Mouse (Mus musculus) heart, postnatal 10 days (tissue): Measurements from ENCODE around the gene Pard3b. TPM values are rescaled to one million over a fixed set of nuclear protein-coding genes. Genes with fewer than 3 reads are reported as not detected.

Experiments used
- DNase-seq, 2 experiments: peaks; one replicate each; pipeline ENCODE4 v3.0.0; 2021
- intact Hi-C: fragments of 180-260 bp; cut with DNase I; formaldehyde crosslinking; loops from one replicate; pipeline ENCODE4 v1.15.1; 2025
- total RNA-seq, 2 experiments: library from RNA; stranded (reverse); gene quantifications; 2 replicates each; pipeline ENCODE4 v1.2.3; 2021

Pard3b gene
- total RNA-seq, 2 experiments from 2014 or later: 16.4 to 16.6 TPM

- intact Hi-C loops: no loop called here
- DNase-seq: peak in 1 of 2 experiments; percentile 10
These were observed 265.4 kb downstream of the Pard3b start for GRCm38 (mm10) chr1:61904036-61904435.

- intact Hi-C loops: no loop called here
- DNase-seq: no peak
These were observed 274.3 kb downstream of the Pard3b start for GRCm38 (mm10) chr1:61912931-61913330.

- intact Hi-C loops: loop anchor here (5.0 to 10.0 kb wide), 5 partner anchors 148 to 1040 kb away; partner anchors contain the start of gene Nrp2
- DNase-seq: peak; percentile 32 to 34
These were observed 286.3 kb downstream of the Pard3b start for GRCm38 (mm10) chr1:61924958-61925357.

- no peak for DNase-seq
- intact Hi-C loops: loop anchor here (5.0 to 10.0 kb wide), 4 partner anchors 551 to 1039 kb away; partner anchors contain the start of gene Nrp2
These were observed 286.9 kb downstream of the Pard3b start for GRCm38 (mm10) chr1:61925541-61925940.

GRCm38 (mm10) chr1:61928131-61928761, 289.6 kb downstream of the Pard3b start:
- intact Hi-C loops: loop anchor here (5.0 to 10.0 kb wide), 4 partner anchors 553 to 1037 kb away; partner anchors contain the start of gene Nrp2
- DNase-seq: no peak

- no peak for DNase-seq
- intact Hi-C loops: loop anchor here (5.0 kb wide), 1 partner anchor 751 kb away; no protein-coding TSS in a partner anchor
These were observed 294.9 kb downstream of the Pard3b start for GRCm38 (mm10) chr1:61933574-61933973.

- no peak for DNase-seq
- intact Hi-C loops: loop anchor here (5.0 kb wide), 1 partner anchor 752 kb away; no protein-coding TSS in a partner anchor
These were observed 296.1 kb downstream of the Pard3b start for GRCm38 (mm10) chr1:61934760-61935159.

GRCm38 (mm10) chr1:61939882-61940281, 301.3 kb downstream of the Pard3b start:
- intact Hi-C loops: no loop called here
- DNase-seq: no peak

- no peak for DNase-seq
- intact Hi-C loops: no loop called here
These were observed 322.9 kb downstream of the Pard3b start for GRCm38 (mm10) chr1:61961533-61961932.

GRCm38 (mm10) chr1:61962571-61962970, 323.9 kb downstream of the Pard3b start:
- no peak for DNase-seq
- intact Hi-C loops: no loop called here

- no peak for DNase-seq
- intact Hi-C loops: no loop called here
These were observed 328.5 kb downstream of the Pard3b start for GRCm38 (mm10) chr1:61967124-61967523.

- intact Hi-C loops: no loop called here
These were observed 329.2 kb downstream of the Pard3b start for GRCm38 (mm10) chr1:61967807-61968206.

GRCm38 (mm10) chr1:61997711-61998110, 359.1 kb downstream of the Pard3b start:
- intact Hi-C loops: no loop called here
- DNase-seq: no peak

More at GRCm38 (mm10) chr1:61967807-61968206, 329.2 kb downstream of the Pard3b start:
- no peak for DNase-seq

- no peak for DNase-seq
- intact Hi-C loops: no loop called here
These were observed 370.2 kb downstream of the Pard3b start for GRCm38 (mm10) chr1:62008811-62009210.

GRCm38 (mm10) chr1:62011712-62012111, 373.1 kb downstream of the Pard3b start:
- DNase-seq: no peak
- intact Hi-C loops: no loop called here

- DNase-seq: no peak
- intact Hi-C loops: no loop called here
These were observed 378.1 kb downstream of the Pard3b start for GRCm38 (mm10) chr1:62016536-62017300.

GRCm38 (mm10) chr1:62018276-62018675, 379.7 kb downstream of the Pard3b start:
- intact Hi-C loops: no loop called here
- no peak for DNase-seq

- DNase-seq: no peak
- intact Hi-C loops: no loop called here
These were observed 381.1 kb downstream of the Pard3b start for GRCm38 (mm10) chr1:62019743-62020142.

GRCm38 (mm10) chr1:62041718-62042117, 403.1 kb downstream of the Pard3b start:
- peak; percentile 6 to 15 for DNase-seq
- intact Hi-C loops: no loop called here

GRCm38 (mm10) chr1:62048592-62048991, 410.0 kb downstream of the Pard3b start:
- no peak for DNase-seq

GRCm38 (mm10) chr1:62051186-62051825, 412.7 kb downstream of the Pard3b start:
- DNase-seq: no peak
- intact Hi-C loops: no loop called here

More at GRCm38 (mm10) chr1:62048592-62048991, 410.0 kb downstream of the Pard3b start:
- intact Hi-C loops: no loop called here
